Mouse (Mus musculus): ENCODE results near the gene P2ry10b. TPM values are rescaled to one million over a fixed set of nuclear protein-coding genes. Genes with fewer than 3 reads are reported as not detected.

The P2ry10b gene
- 0.58 and 1.1 TPM in 2 replicates for total RNA-seq (2017)

DNA sequence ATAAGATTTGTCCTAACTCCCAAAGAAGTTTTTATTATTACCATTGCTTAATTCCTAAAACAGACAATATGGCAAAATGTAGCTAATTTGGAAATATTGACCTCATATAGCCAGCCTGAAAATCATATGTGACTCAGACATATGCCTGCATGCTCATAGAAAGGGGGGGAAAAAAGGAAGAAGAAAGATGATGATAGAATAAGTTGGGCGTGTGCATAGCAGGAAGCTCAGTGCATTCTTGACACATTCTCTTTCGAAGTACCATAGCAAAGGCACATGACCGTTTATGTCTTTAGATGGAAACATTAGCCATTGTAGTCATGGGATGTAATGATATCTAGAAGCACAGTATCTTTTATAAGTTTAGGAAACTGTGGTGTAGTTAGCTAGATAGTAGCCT lies at the start of gene P2ry10b:
Gene P2ry10b (plus strand): TSS at position 247 of the 400 bp plus-strand sequence.
- ATAC-seq (replicated peaks; ENCODE audit: low read depth, poor library complexity, severe bottlenecking) = no peak

DNA sequence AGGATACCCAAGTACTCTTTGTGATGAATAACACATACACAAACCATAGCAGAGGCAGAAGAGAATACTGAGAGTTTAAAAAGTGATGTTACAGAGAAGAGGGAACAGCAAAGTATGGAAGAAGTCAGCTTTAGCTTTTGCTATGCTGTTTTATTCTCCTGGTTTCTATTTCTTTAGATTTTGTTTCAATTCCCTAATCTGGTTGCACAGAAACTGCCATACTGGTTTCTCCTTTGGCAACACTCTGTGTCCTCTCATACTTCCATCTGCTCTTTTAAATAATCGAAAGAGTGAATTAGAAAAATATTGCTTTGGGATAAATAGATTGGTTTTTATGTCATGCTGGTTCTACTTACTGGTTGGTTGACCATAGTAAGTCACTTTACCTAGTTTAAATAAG lies 32.4 kb upstream of the P2ry10b start:
- ATAC-seq (replicated peaks; ENCODE audit: low read depth, poor library complexity, severe bottlenecking) = no peak

DNA sequence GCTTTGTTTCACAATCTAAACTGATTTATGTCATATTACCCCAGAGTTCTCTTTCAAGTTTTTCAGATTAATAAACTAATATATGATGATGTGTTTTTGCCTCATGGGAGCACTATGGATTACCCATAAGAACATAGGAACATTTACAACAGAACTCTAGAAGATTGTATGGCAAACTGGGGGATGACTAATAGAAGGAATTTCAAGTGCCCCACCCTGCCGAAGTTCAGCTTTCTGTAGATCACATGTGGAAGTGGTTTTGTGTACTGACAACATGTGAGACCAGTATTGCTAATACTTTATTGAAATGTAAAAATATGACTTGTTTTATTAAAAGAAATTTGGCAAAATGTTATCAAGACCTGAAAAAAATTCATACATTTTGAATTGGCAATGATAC lies 31.7 kb upstream of the P2ry10b start:
- ATAC-seq (replicated peaks; ENCODE audit: low read depth, poor library complexity, severe bottlenecking) = no peak

DNA sequence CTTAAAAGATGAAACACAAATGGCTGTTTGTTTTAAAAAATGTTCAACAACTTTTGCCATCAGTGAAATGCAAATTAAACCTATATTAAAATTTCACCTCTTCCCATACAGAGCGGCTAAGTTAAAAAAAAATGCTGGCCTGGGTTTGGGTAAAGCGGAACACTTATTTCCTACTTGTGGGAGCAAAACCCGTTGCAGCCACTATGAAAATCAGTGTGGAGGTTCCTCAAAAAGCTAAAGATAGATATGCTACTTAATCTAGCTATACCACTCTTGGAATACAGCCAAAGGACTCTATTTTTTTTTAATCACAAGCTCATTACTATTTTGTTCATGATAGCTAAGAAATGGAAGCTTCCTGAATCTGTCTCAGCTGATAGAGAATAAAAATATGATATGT lies 5.5 kb upstream of the P2ry10b start:
- peak; percentile 88 for ATAC-seq (replicated peaks; ENCODE audit: low read depth, poor library complexity, severe bottlenecking)

DNA sequence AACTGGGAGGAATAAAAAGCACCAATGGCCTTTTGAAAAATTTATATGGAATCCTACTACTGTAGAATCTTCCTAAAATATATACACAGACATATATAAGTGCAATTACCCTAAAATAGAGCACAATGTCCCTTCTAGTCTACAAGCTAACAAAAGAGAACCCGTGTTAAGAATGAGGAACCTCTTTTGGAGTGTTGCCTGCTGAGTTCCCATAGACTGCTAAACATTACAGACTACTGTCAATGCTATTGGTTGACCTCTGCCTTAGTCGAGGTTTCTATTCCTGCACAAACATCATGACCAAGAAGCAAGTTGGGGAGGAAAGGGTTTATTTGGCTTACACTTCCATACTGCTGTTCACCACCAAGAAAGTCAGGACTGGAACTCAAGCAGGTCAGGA lies 4.8 kb upstream of the P2ry10b start:
- 0 out of 2 replicates have a peak, but pooled peaks have one; percentile 36 for ATAC-seq (replicated peaks; ENCODE audit: low read depth, poor library complexity, severe bottlenecking)

DNA sequence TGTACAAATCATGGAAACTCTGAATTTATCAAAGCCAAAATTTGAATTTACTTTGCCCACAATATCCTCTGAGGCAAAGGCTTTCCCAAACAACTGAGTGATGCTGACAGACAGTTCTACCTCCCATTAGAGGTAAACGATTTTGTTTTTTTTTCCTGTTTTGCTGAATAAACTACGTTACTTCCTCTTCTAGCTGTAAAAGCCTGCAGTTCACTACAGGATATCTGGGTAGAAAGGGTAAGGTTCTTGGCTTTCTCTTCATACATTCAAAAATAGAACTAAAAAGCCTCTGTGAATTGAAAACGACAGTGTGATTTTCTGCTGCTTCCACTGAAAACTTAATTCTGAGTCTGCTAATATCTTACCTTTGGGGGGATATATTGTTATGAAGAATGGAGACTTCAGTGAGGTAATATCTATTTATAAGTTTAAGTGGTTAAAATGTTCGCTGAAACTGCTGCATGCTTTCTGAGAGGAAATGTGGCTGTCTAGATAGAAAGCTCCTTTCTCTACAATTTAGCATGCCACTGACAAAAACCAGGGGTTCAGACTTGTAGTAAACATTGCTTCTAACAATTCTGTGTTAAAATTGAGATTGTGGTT lies 765 bp downstream of the P2ry10b start:
- ATAC-seq (replicated peaks; ENCODE audit: low read depth, poor library complexity, severe bottlenecking) = peak; percentile 57

DNA sequence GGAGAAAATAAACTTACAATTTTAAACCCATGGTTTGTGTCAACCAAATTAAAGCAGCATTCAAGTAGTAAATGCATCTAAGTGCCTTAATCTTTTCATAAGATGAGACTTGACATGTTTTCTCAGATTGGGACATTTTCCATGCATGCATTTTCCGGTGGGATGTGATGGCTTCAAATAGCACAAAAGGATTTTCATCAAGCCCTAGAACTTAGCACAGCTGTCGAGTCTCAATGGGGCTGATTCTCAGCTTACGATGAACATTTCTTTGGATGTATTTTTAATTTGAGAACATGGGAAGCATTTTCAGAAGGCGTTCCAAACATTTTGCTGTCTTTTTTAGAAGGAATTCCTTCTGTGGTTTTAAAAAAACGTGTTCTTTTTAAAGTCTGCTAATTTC lies 1.3 kb downstream of the P2ry10b start:
- ATAC-seq (replicated peaks; ENCODE audit: low read depth, poor library complexity, severe bottlenecking) = no peak

DNA sequence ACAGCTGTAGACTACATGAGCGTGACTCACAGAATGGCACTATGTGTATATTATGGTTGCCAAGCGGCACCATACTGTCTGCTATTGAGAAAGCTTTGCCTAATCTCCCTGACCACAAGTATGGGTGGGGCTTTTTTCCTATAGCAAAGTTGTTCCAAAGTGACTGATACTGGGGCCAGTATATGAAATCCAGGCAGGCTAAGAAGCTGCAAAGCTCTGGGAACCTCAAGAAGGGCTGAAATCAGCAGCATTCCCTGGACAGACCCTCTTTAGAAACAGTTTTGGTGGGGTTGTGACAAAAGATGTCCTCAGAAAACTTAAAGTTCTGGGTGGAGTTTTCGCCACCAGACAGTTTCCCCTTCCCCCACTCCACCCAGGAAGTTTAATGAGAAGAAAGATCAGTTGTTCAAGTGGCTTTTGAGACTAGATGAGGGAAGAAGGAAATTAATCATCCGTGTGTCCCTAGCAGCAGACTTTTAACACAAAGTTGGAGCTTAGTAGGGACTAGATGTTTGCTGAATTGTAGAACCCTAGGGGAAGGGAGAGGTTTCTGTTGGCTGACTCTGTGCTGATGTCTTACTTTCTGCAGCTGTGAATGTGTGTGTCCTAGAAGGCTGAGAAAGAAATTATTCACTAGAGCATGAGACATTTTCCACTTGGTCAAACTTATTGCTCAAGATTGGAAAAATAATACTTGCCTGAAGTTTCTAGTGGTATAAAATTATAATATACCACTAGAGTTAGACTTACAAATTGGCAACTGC lies 2.2 kb downstream of the P2ry10b start:
- ATAC-seq (replicated peaks; ENCODE audit: low read depth, poor library complexity, severe bottlenecking) = peak; percentile 89

DNA sequence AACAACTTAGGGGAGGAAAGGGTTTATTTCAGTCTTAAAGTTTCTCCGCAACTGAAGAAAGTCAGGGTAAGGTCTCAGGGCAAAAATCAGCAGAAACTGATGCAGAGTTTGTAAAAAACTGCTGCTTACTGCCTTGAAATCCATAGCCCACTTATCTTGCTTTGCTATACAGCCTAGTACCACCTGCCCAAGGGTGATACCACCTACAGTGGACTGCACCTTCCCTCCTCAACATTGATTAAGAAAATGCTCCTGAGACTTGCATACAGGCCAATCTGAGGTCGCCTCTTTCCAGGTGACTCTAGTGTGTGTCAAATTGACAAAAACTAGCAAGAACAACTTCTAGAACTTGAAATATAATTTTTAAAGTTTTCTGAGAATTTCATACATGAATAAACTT lies 7.3 kb downstream of the P2ry10b start:
- ATAC-seq (replicated peaks; ENCODE audit: low read depth, poor library complexity, severe bottlenecking) = no peak

DNA sequence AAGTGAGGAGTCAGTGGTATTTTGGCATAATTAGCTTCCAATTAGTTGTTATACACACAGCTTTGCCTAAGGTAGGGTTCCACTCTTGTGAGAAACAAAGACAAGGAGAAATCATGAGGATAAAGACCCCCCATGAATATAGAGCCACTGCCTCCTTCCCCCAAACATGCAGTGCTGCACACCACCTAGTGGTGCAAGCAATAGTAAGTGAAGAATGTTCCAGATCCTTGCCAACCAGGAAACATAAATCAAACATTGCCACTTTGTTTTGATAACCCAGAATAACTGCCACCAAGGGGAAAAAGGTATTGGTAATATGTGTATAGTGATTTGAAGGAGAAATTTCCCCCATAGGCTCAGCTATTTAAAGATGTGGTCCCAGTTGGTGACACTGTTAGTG lies 11.8 kb downstream of the P2ry10b start:
- ATAC-seq (replicated peaks; ENCODE audit: low read depth, poor library complexity, severe bottlenecking) = peak; percentile 66

DNA sequence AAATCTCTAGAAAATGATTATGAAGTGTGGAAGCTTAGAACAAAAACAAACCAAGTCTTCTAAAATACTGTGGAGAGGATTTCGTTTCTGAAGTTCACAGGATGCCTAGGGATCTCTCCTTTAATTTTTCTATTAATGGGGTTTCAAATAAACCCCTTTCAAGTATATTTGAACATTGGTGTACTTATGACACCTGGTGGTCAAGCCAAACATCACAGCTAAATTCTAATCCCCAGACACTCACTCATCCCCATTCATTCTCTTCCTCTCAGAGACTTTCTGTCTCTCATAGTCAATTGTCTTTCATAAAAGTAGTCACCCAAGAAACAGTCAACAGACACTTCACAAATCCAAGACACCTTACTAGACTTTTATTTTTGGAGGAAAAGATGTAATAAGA lies 19.6 kb downstream of the P2ry10b start:
- ATAC-seq (replicated peaks; ENCODE audit: low read depth, poor library complexity, severe bottlenecking) = 0 out of 2 replicates have a peak, but pooled peaks have one; percentile 65

DNA sequence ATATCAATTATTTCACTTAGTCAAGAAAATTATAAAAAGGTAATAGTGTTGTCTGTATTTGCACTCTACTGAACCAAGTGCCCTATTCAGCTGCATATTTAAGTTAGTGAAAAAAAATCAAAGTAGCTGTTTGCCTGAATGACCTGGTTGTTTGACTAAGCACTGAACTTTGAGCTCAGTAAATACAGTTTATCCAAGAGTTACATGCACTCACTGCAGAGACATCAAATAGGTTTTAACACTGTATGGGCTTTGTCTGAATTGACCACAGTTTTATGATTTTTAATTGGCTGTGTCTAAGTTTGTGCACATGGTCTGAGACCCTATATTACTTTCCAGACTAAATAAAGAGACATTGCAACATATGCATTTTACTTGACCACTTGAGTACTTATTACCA lies 20.4 kb downstream of the P2ry10b start:
- no peak for ATAC-seq (replicated peaks; ENCODE audit: low read depth, poor library complexity, severe bottlenecking)

DNA sequence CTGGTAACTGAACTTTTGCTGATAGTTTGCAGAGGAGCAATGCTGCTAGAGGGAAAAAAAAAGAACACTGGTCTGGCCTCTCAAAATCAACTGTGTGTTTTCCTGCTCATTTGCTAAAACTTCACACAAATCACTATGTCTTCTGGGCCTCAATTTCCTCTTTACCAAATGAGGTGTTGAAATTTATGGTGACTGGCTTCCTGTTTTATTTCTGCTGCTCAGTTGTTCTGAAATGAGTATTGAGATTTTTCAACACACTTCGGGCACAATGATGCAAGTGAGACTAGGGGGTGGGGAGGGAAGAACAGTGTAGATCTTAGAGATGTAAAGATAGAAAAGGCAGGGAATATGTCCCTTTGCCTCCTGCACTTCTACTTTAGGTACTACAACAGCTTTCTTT lies 30.0 kb downstream of the P2ry10b start:
- ATAC-seq (replicated peaks; ENCODE audit: low read depth, poor library complexity, severe bottlenecking) = peak; percentile 89

DNA sequence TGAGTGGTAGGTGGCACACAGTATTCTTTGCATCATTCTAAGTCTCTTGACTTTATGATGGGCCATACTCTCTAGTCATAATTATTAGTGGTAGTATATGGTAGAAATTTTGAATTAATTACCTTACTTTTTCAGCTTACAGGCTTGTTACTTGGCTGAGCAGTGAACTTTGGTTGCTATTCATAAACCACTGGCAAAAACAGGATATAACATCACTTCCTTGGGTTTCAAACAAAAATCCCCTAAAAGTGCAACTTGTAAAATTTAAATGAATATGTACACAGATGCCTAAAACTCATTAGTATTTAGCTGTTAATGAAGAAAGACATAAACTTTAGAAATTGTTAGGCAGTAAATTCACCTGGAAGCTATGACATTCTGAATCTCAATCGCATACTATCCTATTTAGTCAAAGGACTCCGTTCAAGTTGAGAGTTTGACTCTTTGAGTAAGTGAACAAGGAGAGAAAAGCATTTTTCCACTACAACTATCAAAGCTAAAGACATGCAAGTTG lies 68.9 kb downstream of the P2ry10b start:
- ATAC-seq (replicated peaks; ENCODE audit: low read depth, poor library complexity, severe bottlenecking) = no peak

Other genes with a start within 250 kb of the P2ry10b start
- gene Lpar4, start 228.3 kb upstream of the P2ry10b start, total RNA-seq (2017) = 0.05 and 0.73 TPM in 2 replicates
- gene P2ry10, start 60.4 kb upstream of the P2ry10b start, total RNA-seq (2017) = 2.0 and 4.3 TPM in 2 replicates
- gene Gpr174, start 107.0 kb downstream of the P2ry10b start, total RNA-seq (2017) = 0.14 and 0.34 TPM in 2 replicates

Measured in common myeloid progenitor, adult 5-6 weeks (primary cell).